Mouse (Mus musculus) liver, embryonic 14.5 days (tissue): ENCODE data around the gene Pfn1.

Source experiments
- CTCF ChIP-seq: IDR thresholded peaks from 2 replicates; pipeline ENCODE4 v1.5.1; 2016; ENCODE audit warnings: antibody characterized with exemption, low read depth, control low read depth
- EP300 ChIP-seq: IDR thresholded peaks from 2 replicates; pipeline ENCODE4 v1.6.1; 2016; ENCODE audit warnings: antibody characterized with exemption, low read depth

DNA sequence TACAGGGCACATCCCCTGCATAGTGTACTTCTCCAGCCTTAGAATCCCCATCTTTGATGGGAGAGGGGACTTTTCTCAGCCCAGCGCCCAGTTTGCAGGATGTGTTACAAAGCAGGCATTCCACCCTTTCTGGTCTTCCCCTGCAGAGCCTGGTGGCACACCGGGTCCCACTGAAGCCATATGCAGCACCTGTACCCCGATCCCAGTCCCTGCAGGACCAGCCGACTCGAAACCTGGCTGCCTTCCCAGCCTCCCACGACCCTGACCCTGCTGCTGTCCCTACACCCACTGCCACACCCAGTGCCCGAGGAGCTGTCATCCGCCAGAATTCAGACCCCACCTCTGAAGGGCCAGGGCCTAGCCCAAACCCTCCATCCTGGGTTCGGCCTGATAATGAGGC lies 46.8 kb downstream of the Pfn1 start:
- TF ChIP-seq CTCF (no peak), EP300 (no peak)
